Mouse (Mus musculus): ENCODE data around the gene Sirt1. TPM values are rescaled to one million over a fixed set of nuclear protein-coding genes. Genes with fewer than 3 reads are reported as not detected.

The Sirt1 gene
- 79.0 TPM for polyA plus RNA-seq (2014; fragmentation: Illumina TruSeq; extraction: RNeasy Lipid Tissue Mini Kit (QIAGEN cat#74804); ENCODE audit: low replicate concordance)

DNA sequence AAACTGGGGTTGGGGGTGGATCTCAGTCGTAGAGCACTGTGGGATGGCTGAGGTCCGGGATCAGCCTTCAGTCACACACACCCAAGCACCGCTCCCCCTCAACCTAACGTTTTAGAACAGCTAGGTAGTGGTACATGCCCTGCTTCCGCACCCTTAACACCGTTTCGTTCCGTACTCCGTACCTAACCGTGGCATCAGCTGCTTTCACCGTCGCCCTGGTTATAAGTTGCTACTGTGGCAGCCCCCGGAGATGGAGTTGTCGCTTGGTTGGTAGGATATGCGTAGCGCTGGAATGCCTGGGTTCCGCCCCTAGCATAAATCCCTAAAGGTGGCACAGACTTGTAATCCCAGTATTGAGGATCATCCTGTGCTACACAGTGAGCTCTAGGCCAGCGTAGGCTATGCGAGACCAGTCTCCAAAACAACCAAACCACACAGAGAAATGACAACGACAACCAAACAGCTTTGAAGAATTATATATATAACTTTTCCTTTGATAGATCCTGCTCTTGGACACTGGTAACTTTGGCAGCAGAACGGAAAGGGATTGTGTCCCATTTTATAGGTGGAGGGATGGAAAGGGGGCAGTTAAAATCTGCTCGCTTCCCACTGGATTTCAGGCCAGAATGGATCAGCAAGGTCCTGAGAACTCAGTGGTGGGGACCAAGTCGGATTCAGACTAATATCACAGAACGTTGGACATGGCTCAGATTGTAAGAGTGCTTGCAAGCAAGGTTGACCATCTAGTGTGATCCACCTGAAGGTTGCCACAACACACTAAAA, at the start of gene Sirt1:
Gene Sirt1 (minus strand): TSS at position 207 of the 783 bp plus-strand sequence.

DNA sequence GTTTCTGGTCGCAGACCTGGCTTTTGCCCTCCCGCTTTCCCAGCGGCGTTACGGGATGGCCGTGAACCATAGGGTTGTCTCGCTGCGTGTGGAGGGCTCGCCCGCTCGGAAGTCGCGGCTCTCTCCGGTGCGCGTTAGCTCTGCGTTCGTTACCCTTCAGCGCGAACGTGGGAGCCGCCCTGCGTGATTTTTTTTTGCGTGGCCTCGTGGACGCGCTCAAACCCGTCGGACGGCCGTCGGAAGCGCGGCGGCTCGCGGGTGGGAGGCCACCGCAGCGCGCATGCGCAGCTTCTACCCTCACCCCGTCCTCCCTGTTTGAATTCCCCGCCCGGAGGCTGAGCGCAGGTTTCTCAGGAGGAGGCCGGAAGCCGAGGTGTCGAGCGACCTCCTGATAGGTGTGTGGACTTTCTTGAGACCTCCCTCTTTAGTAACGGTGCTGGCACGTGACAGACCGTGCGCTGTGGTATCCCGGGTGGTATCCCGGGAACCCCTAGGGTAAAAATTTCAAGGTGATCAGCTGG, 48.3 kb upstream of the Sirt1 start, which contains the start of gene Ctnna3:
Gene Ctnna3 (plus strand): TSS at position 314 of the 521 bp plus-strand sequence.

DNA sequence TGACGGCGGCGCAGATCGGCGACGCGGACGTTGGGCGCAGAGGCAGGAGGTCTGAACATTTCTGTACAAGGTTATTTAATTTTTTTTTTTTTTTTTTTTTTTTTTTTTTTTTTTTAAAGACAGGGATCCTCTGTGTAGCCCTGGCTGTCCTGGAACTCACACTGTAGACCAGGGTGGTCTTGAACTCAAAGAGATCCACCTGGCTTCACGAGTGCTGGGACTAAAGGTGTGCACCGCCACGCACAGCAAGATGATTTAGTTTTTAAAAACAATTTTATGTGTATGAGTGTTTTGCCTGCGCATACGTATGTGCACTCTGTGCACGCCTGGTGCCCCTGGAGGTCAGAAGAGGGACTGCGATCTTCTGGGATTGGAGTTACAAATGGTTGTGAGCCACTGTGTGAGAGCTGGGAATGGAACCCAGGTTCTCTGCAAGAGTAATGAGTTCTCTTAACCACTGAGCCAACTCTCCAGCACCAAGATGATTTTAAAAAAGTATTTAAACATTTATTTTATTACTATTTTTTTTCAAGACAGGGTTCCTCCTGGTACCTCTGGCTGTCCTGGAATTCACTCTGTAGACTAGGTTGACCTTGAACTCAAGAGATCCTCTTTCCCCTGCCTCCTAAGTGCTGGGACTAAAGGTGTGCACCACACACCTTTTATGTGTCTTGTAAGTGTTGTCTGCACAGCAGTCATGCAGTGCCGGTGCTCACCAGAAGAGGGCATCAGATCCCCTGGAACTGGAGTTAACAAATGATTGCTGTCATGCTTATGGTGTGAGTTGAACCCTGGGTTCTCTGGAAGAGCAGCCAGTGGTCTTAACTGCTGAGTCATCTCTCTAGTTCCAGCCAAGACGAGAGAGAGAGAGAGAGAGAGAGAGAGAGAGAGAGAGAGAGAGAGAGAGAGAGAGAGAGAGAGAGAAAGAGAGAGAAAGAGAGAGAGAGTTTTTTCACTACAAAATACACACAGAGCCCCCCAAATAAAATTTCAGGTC, 40.5 kb upstream of the Sirt1 start, which contains the start of gene Gm7075:
Gene Gm7075 (minus strand): TSS at position 51 of the 997 bp plus-strand sequence.

GRCm38 (mm10) chr10:63382372-63383279, 1.1 kb upstream of the Sirt1 start, which contains the start of gene Dnajc12:
Dnajc12 (plus strand) TSS chr10:63382443.

Other genes starting within 250 kb of the Sirt1 start
- gene Mypn, start 177.8 kb downstream of the Sirt1 start, polyA plus RNA-seq (2014; fragmentation: Illumina TruSeq; extraction: RNeasy Lipid Tissue Mini Kit (QIAGEN cat#74804); ENCODE audit: low replicate concordance) = not detected
- gene Herc4, start 137.9 kb downstream of the Sirt1 start, polyA plus RNA-seq (2014; fragmentation: Illumina TruSeq; extraction: RNeasy Lipid Tissue Mini Kit (QIAGEN cat#74804); ENCODE audit: low replicate concordance) = 232 TPM
- 2.0 TPM for gene Dnajc12, start 739 bp upstream of the Sirt1 start, polyA plus RNA-seq (2014; fragmentation: Illumina TruSeq; extraction: RNeasy Lipid Tissue Mini Kit (QIAGEN cat#74804); ENCODE audit: low replicate concordance)
- gene Gm7075, start 40.1 kb upstream of the Sirt1 start, polyA plus RNA-seq (2014; fragmentation: Illumina TruSeq; extraction: RNeasy Lipid Tissue Mini Kit (QIAGEN cat#74804); ENCODE audit: low replicate concordance) = not detected
- 0.74 TPM for gene Ctnna3, start 48.4 kb upstream of the Sirt1 start, polyA plus RNA-seq (2014; fragmentation: Illumina TruSeq; extraction: RNeasy Lipid Tissue Mini Kit (QIAGEN cat#74804); ENCODE audit: low replicate concordance)

Data from small intestine, adult 10 weeks (tissue).